Mouse (Mus musculus) yolk sac, embryonic 10.5 days (tissue): ENCODE data around the gene Tecpr1.

ENCODE experiments used
- DNase-seq: peaks from one replicate; pipeline ENCODE4 v3.0.0-alpha.2; 2017; ENCODE audit warnings: low spot score

The Tecpr1 gene

DNA sequence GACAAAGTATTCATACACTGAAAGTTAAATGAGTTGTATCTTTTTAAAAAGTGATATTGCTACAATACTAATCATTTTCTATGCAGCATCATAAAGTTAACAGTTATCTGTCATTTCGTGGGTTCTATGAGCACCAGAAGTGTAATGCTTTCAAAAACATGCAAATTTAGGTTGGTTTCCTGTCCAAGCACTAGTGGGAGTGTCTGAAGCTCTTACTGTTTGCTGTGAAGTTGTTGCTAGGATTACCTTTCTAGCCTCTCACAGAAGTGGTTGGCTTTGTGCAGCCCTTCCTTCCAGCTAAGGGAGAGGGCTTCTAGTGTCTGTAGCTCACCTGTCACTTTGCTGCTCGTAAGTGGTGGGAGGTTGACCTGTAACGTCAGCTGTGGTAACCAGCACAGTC lies 57.7 kb downstream of the Tecpr1 start:
- no peak for DNase-seq

DNA sequence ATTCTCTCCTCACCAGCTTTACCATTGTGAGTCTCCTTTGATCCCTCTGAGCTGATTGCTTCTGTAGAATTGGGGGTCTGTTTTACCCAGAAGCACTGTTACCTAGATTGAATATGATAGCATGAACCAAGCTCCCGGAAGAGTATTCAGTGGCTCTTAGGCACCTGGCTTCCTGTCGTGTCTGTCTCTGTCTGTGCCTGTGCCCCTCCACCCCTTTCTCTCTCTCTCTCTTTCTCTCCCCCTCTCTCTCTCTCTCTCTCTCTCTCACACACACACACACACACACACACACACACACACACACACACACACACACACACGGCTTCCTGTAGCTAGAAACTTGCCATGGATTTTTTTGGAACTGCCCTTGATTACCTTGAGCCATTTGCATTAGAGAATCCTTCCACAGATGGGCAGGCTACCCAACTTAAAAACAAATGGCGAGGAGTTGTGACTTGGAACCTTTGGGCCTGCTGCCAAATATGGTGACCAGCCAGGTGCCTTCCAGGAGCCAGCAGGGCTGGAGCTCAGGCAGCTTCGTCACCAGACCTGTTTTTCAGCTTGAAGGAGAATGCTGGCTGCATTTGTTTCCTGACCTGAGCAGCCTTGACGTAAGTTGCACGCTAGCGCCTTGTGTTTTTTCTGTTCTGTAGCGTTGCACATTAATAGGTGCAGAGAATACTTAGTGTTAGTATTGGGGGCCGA lies 60.5 kb downstream of the Tecpr1 start:
- no peak for DNase-seq

GRCm38 (mm10) chr5:144162080-144162812 lies 61.2 kb downstream of the Tecpr1 start:
- DNase-seq = no peak

GRCm38 (mm10) chr5:144159137-144159536 lies 64.3 kb downstream of the Tecpr1 start:
- DNase-seq = no peak

GRCm38 (mm10) chr5:144158604-144159003 lies 64.8 kb downstream of the Tecpr1 start:
- peak; percentile 80 for DNase-seq

DNA sequence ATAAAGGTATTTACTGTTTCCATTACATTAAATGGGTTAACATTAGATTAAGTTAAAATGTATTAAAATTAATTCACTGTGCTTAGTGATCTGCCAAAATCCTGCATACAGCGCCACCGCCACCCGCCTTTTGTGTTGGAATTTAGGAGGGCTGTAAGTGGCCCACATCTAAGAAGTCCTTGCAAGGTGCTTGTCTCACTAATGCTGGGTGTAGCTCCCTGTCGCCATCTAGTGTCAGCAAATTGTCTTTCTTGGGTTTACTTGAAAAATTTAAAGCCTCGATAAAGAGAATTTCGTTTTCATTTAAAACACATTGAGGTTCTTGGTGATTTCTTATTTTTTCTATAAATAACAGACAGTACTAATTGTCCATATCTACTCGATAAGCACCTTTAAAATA lies 68.9 kb downstream of the Tecpr1 start:
- DNase-seq = peak; percentile 41

- DNase-seq = no peak
Observed at GRCm38 (mm10) chr5:144151270-144151669, 72.1 kb downstream of the Tecpr1 start.

DNA sequence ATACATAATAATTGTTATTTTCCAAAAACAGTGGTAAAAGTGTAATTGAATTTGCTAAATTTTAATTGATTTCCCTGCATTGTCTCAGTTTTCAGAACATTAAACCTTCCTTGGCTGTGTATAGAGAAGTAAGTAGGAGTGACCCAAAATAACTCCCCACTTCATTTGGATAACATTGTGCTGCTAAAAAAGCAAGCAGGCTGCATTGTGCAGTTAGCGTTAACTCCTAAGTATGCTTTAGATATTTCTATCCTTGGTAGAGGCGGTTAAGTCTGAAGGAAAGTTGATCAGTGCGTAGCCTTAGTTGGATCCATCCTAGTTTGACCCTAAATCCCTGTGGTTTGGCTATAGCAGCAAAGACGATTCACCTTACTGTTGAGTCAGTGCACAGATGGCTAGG lies 73.9 kb downstream of the Tecpr1 start:
- no peak for DNase-seq

- no peak for DNase-seq
Observed at GRCm38 (mm10) chr5:144146898-144147297, 76.5 kb downstream of the Tecpr1 start.
